Mouse (Mus musculus) R1 (cell line): ENCODE measurements at regions not wholly inside any gene's neighbourhood (a gene's known extent, or its start where the extent isn't known, plus 50 kb on each side); places are given as distances from the start of the nearest gene placed in this dataset.

Experiments
- DNase-seq: peaks from one replicate; pipeline ENCODE4 v3.0.0-alpha.2; 2018; ENCODE audit warnings: low read depth, low spot score

DNA sequence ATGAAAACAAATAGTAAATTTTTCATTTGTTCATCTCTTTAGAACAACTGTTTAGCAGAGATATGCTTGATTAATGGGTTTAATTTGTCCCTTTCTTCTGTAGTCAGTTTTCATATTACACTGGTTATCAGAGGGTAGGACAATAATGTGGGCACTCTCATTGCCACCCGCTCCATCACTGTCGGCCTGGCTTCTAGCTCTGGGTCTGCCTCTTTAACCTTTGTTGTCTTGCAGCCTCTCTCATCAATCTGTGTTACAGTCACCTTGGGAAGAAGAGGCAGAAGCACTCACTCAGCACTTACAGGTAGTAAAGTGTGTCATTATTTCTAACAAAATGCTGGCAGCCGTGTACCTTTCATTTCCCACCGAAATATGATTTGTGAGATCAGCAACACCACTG, 690.5 kb downstream of the Gbe1 start:
- DNase-seq = no peak

- DNase-seq = no peak
Measured at GRCm38 (mm10) chr16:71043381-71043780, 729.6 kb downstream of the Gbe1 start.

GRCm38 (mm10) chr16:71054258-71054657, 740.5 kb downstream of the Gbe1 start:
- DNase-seq = no peak

- DNase-seq = no peak
Measured at GRCm38 (mm10) chr16:71062754-71063153, 749.0 kb downstream of the Gbe1 start.

GRCm38 (mm10) chr16:71063361-71063932, 749.7 kb downstream of the Gbe1 start:
- no peak for DNase-seq

- DNase-seq = no peak
Measured at GRCm38 (mm10) chr16:71070186-71070585, 756.4 kb downstream of the Gbe1 start.

GRCm38 (mm10) chr16:71102829-71103228, 789.1 kb downstream of the Gbe1 start:
- no peak for DNase-seq

GRCm38 (mm10) chr16:71108979-71109378, 795.2 kb downstream of the Gbe1 start:
- no peak for DNase-seq

DNA sequence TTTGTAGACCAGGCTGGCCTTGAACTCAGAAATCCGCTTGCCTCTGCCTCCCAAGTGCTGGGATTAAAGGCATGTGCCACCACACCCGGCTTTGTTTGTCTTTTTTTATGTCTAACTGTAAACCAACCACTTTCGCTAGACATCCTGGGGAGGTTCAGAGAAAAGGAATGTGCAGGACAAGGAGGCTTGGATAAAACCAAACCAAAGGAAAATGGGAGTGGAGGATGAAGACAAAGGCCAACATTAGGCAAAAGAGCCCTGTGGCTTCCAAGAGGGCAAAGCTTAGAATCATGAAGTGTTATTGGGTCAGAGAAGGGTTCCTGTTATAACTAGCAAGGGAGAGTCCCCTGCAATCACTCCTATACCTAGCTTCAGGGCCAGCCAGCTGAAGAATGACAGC, 800.6 kb downstream of the Gbe1 start:
- DNase-seq = peak; percentile 87

- DNase-seq = peak; percentile 52
Measured at GRCm38 (mm10) chr16:71120706-71121105, 807.0 kb downstream of the Gbe1 start.

DNA sequence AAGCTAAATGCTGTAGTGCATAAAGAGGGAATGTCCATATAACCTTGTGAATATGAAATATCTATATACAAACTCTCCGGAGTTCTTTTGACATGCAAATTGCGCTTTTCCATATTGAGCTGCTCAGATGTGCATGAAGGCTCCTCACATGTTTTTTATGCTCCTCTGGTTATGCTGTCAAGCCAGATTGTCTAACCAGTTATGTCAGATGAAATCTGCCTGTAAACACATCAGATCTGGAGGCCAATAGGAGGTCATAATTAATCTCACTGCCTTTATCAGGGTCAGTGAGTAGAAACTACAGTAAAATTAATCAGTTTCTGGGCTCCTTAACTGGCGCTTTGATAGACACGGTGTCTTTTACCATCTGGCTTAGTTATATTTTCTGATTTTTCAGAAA, 809.9 kb downstream of the Gbe1 start:
- no peak for DNase-seq

DNA sequence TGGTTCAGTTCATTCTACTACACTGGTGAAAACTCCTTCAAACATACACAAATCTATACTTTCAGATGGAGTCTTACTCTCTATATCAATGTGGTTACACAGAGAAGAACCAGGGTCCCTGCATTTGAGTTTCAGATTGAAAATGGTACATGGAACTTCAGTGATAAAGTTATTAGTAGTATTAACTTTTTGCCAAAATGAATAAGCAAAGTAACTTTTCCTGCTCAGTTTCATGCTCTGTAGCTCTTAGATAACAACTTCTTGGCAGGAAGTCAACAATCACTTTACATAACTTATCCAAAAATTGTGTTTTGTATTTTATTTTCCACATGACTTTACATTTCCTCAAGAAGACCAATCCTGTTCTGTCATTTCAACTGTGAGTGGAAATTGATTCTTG, 819.1 kb downstream of the Gbe1 start:
- no peak for DNase-seq

GRCm38 (mm10) chr16:71138668-71139067, 824.9 kb downstream of the Gbe1 start:
- DNase-seq = no peak
